Mouse (Mus musculus) urinary bladder, postnatal 4 days (tissue): Measurements from ENCODE around the gene Asb5.
"Not testable (repeated sequence)": the region's sequence is repeated elsewhere in the genome, so short reads cannot be mapped to it uniquely, and the experiment has no call there.

Experiments used
- DNase-seq, 2 experiments: peaks; one replicate each; pipeline ENCODE4 v3.0.0; 2021 to 2022; ENCODE audit warnings: low spot score in 2 of 2

The Asb5 gene

DNA sequence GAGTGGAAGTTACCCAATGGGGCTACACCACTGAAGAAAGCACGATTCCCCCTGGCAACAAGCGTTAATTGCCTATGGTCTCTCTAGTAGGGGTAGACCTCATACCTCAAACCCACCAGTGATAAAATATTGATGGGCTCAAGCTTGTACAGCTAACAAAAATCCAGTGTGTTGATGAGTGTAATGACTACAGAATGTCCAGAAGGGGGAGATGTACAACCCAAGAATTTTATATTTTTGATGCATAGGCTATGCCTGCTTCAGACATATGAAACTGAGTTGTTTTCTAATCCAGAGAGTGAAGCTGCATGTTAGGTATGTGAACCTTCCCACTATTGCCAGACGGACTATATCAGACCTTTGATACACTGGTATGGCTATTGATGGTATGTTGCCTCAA lies 7.9 kb downstream of the Asb5 start:
- no peak for DNase-seq

DNA sequence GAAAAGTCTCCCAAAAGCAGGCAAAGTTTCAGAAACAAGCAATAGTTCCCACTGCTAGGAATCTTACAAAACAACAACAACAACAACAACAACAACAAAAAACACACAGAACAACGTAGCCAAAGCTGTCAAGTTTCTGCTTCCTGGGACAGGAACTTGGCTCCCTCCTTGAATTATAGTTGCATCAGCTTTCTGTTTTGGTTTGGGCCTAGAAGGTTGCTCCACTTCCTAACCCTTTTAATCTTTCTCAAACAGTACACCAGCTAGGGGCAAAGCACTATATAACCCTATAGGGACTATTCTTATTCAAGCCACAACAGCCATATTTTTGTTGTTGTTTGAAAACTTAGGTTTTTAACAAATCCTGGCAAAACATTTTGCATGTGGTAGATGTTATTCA lies 12.0 kb downstream of the Asb5 start:
- no peak for DNase-seq

DNA sequence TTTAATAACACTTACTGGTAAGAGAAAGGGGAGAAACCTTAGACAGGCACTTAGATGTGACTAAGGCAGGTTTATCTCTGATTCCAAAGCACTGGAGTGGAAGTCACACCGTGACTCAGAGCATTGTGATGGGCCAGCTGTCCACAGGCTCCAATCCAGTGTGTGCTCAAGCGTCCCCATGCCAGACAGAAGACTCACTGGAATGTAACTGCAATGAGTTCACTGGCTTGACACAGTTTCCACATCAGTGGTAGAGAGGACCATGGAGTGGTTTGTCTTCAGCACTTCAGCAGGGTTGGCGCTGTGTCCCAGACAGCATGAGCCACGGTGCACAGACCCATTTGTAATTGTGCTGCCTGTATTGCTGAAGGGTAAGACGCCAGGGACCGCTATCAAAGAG lies 19.0 kb downstream of the Asb5 start:
- DNase-seq = no peak

DNA sequence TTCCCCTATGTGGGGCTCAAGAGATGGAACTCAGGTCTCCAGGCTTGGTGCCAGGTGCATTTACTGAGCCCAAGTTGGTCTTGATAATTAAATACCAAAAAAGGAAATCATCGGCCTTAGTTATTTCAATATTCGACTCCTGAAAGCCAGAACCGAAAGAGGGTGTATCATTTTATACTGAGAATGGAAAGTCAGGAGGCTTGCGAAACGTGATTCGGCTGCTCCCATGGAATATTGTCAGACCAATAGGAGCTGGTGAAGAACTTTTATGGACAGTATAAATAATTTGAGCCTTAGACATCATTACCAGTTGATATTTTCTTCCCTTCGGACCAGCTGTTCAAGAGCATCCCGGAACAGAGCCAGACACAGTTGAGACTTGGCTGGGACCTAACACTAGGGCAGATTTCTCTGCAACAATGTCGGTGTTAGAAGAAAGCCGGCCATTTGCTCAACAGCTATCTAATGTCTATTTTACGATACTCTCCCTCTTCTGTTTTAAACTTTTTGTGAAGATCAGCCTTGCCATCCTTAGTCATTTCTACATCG lies 20.7 kb downstream of the Asb5 start:
- no peak for DNase-seq

DNA sequence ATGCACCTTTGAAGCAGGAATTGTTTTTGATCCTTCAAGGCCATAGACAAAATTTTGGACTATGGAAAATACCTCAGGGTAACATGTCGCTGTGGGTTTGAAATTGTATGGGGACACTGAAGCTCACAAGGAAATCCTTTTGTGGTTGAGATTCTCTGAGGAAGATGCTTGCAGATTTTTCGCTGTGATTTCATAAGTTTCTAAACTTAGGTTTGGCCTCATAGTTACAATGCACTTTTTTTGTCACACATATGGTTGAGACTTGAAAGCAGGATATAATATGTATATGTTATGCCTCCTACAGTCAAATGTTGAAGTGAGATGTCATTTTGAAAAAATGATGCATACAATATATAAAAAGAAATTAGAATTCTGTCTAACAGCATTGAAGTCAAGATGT lies 25.5 kb downstream of the Asb5 start:
- no peak for DNase-seq

DNA sequence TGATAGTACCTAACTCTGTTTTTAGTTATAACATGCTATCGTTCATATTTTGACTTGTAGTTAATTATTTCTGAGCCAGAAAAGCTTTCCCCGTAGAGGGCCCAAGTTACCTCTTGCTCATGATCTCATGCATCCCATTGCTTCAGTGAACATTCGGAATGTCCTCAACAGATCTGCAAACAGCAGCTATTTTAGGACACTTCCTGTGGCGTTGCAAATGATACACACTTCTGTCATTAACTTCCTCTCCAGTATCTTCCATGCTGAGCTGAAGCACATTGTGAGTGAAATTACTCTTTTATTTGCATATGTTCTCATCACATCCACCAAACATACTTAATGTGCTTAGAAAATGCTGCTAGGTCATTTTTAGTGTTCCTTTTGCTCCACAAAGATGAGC lies 32.8 kb downstream of the Asb5 start:
- DNase-seq = no peak

DNA sequence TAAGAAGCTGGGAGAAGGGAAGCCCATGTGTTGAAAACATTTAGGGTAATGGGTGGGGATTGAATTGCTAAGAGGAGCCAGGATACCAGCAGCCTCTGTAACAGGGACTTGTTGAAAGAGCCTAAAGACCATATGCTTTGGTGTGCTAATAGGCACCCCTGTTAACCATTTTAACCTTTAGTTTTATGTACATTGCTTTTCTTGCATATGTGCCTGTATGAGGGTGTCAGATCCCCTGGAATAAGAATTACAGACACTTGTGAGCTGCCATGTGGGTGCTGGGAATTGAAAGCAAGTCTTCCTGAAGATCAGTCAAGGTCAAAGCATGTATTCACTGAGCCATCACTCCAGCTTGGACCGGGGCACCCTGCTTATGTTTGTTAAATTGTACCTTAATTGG lies 35.8 kb downstream of the Asb5 start:
- DNase-seq = no peak

DNA sequence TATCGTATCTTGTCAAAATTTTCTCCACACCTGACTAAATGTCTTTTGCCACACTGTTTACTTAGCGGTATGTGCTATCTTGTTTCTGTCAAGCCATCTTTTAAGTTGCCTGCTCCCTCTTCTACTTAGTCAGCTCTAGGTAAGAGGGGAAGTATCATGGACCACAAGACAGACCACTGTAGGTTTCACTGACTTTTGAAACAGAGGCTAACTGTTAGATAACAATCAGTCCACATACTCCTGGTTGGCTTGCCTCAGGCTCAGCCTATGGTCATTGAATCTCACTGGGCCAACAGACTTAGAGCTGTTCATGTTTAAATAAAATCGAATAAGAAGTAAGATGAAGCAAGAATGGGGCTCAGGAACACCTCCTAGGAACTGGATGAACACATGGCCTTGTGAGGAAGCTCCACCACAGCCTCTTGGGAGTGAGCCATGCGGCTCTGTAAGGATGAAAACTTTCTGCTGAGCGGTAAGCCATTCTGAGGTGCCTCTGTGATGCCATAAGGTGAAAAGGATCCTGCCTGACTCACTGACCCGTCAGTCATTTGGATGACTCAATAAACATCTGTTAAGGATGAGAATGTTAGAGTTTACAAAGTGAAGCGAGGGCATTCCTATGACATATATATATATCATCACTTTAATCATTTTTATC lies 36.4 kb downstream of the Asb5 start:
- DNase-seq = no peak

DNA sequence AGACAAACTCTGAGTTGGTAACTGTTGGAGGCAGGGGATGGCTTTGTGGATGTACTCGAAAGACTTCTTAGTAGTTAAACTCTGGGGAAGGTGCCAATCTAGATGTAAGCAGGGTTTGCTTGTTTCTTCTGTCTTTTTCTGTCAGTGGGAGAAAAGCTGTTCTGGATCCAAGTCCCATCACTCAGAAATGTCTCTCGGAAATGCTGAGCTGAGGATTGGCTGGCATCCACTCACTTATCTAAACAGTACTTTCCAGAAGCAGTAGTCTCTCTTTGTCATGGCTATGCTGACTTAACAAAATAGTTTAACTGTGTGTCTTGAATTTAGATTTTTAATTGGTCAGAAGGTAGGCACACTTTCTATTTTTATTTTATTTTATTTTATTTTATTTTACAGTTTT lies 37.8 kb downstream of the Asb5 start:
- DNase-seq = no peak

DNA sequence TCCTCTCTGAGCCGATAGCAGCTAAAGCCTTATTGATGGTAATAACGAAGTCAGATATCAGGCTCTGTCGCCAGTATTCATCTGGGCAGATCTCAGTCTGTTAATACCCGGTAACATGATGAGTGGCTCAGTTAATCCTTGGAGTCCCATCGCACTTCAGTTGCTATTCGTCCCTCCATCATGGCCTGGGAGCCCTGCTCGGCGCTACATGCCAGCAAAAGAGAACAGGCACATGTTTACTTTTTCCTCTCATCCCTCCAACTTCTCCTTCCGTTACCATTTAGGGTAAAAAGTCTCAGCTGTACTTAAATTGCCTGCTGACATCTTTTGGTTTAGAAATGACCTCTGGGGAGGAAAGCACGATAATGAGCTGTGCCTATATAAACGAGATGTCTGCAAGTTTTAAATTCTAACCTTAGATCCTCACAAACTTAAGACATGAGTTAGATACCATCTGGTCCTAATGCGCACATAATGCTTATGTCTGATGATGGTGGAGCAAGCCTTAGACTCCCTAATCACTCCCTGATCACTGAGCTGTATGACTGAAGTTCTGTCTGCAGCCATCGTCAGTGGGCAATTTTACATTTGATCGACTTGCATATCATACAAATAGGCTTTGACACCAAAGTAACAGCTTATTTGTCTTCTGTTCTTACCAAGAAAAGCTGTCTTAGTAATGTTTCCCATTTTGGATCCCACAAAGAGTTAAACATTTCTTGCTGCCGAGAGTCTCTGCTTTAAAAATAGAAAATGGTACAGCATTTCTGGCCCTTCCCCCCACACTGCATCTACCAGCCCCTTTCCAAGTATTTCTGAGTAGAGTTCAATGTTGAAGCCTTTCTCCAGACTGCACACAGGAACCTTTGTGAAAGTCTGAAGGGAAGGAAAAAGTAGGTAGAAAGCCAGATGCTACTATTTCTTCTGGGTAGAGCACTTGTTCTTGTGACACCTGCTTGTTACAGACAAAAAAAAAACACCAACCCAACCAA lies 41.5 kb downstream of the Asb5 start:
- no peak for DNase-seq

DNA sequence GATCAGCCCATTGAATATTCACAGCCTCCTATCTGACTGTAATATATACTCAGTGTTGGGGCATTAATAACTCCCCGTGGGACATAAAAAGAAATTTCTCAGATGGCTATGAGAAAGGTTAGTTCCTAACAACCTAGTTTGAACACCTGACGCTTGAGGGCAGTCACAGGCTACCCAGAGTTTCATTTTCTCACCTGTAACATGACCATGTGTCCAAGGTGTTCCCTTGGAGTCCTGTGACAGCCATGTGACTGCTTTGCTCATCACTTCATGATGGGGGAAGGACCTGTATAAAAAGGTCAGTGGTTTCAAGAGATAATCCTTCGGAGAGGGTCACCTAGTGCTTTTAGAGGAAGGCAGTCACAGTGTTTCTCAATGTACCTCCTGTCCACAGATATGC lies 52.1 kb downstream of the Asb5 start:
- no peak for DNase-seq

DNA sequence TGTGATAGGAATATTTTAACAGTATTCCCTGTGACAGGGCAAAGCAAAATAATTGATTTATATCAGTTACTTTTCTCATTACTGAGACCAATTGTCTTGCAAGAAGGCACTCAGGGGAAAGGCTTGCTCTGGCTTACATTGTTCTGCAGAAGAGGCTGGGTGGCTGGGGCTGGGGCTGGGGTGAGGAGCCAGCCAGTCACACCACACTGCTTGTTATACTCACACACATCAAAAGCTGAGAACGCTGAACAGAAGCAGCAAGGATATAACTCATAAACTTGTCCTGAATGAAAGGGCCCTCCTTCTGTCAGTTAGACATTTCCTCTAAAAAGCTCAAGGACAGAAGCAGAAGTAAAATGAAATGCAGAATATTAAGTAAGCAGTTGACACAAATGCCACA lies 53.5 kb downstream of the Asb5 start:
- no peak for DNase-seq

DNA sequence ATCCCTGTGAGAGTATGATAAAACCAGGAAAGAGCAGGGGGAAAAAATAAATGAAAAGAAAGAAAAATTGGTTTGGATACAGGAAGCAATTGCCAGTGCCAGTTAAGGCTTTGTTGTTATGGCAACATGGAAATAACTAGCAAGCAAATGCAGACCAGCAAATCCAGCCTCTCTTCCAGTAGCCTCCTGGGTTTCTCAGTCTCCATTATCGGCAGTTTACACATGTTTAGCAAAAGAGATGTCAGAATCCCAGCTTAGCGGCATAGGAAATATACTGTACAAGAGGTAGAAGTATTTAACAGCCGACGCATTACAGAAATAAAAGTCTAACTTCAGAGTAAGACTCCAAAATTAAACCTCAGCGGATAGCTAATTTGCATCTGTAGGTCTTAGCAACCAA lies 65.3 kb downstream of the Asb5 start:
- no peak for DNase-seq

DNA sequence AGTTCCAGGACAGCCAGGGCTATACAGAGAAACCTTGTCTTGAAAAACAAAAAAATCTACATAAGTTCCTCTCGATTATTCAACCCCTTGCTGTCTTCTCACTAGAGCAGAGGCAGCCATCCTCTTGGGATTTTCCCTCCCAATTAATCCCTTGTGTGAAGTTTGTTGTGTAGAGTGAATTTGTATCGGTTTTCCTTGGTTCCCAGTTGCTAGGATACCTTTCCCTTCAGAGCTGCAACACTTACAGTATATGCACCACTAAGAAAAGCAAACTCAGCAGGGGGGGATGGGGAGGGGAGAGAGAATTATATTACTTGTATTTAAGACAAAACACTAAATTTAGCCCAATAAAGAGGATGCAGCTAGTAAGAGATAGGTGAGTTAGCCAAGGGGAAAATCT lies 66.7 kb downstream of the Asb5 start:
- DNase-seq = no peak

DNA sequence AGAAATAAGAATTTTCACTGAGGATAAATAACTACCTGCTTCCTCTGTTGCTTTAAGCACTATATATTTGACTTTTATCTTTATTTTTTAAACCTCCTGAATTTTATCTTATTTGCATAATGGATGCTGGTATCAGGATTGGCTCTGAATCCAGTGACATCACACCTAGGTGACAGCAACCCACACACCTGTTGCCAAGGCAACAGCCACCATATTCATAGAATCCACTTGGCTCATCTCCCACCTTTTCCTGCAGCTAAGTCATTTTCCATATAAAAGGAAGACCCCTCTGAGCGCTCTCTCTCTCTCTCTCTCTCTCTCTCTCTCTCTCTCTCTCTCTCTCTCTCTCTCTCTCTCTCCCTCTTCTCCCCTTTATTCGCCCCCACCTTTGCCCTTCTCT lies 67.6 kb downstream of the Asb5 start:
- no peak for DNase-seq

DNA sequence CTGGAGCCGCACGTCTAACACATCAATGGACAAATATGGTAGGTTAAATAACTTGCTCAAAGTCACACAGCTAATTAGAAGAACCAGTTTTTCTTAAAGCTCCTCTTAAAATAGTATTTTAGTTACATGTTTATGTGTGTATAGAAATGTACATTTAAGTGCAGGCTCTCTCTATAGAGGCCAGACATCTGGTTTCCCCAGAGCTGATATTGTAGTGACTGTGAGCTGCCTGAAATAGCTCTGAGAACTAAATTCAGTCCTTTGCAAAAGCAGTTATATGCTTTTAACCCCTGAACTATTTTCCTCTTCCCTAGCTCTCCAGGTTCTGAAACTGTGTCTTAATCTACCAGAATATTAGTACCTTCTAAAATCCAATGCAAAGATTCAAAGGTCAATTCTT lies 68.0 kb downstream of the Asb5 start:
- DNase-seq = no peak

DNA sequence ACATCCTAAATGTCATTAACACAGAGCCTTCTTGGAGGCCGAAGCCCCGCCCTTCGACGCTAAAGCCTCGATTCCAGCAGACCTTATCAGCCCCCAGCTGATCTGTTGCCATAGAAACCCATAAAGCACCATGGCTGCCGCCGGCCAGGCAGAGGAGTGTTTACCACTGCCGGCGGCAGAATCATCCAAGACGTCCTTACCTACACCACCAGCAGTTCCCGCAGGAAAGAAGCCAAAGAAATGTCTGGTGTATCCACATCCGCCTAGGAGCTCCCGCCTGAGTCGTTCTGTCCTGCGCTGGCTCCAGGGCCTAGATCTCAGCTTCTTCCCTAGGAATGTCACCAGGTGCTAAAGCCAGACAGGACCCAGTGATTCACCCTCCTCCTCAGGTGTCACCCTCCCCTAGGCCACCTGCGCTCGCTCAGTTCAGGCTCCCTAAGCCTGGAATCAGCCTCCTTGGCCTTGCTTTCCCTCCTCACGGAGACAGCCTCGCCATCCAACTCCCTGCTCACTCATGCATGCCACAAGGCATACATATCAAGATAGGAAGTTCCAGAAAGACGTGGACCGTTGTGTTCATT lies 71.4 kb downstream of the Asb5 start, which contains the start of gene Spata4:
Gene Spata4, plus strand, starts transcription at position 111 of the 581 bp plus-strand sequence.
- no peak for DNase-seq

DNA sequence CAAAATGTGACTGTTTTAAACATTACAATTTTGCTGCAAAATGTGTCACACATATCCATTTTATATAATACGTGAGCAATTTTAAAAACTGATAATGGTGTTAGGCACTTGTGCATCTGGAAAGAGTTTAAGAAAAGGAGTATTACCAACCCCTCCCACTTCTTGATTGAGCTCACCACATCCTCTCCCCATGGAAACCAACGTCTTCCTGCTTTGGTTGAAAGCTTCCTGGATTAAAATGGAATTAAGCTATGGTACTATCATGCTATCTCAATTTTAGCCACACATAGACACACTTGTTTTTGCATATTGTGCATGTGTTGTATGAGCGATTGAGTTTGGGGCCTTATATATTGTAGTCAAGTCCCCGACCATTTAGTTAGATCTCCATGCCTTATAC lies 74.1 kb downstream of the Asb5 start:
- DNase-seq = no peak

DNA sequence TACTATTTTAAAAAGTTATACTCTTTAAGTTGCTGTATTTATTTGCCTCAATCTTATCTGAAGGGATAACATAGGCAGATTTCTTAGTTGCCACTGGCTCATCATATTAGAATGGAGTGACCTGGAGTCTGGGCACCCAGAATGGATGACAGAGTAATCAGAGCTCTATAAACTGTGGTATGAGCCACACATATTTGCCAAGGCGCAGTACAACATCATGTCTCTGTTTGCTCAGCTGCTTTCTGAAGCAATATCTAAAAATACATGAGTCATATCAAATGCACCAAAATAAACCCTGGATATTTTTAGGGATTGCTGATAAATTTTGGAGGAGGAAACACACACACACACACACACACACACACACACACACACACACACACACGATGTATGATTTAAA lies 80.0 kb downstream of the Asb5 start:
- no peak for DNase-seq

DNA sequence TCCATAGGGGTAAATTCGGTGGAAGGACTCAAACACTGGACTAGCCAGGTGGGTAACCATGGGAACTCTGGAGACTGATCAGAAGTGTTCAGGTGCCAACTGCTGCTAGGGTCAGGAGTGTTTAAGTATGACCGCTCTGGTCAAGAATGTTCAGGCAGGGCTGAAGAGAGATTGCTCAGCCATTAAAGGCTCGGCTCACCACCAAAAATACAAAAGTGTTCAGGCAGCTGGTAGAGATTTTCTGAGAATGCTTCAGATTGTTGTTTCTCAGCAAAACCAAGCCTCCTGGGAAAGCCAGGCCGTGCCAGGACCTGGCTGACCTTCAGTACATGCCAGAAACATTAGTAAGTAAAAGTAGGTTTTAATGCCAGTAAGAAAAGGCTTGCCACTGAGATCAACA lies 80.9 kb downstream of the Asb5 start:
- DNase-seq = no peak

DNA sequence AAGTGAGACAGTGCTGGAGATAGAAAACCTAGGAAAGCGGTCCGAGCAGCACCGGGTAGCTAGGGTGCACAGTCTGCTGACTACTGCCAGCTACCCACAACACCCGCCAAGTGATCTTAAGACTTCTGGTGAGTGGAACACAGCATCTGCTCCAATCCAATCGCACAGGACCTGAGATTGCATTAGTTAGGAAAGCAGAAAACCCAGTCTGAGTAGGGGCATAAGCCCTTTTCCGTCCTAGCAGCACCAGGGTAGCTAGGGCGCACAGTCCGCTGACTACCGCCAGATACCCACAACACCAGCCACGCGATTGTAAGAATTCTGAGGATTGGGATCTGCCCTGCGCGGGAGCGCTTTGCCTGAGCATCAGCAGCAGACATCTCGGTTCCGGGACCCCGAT lies 87.3 kb downstream of the Asb5 start:
- DNase-seq = not testable (repeated sequence)
